Mouse (Mus musculus) C2C12 (cell line): ENCODE results near the gene Zbtb42. TPM values are rescaled to one million over a fixed set of nuclear protein-coding genes. Genes with fewer than 3 reads are reported as not detected.

Source experiments
- H3K27me3 ChIP-seq: one replicate; pipeline ENCODE4 v1.6.1; 2011; ENCODE audit not compliant: control insufficient read depth, insufficient read depth, insufficient read length
- H3K36me3 ChIP-seq: one replicate; pipeline ENCODE4 v1.6.1; 2011; ENCODE audit not compliant: control insufficient read depth, insufficient read depth
- H3K4me3 ChIP-seq: one replicate; pipeline ENCODE4 v1.5.1; 2011; ENCODE audit warnings: mild to moderate bottlenecking, control low read depth; ENCODE audit not compliant: poor library complexity, insufficient read depth, severe bottlenecking
- H3K79me2 ChIP-seq: one replicate; pipeline ENCODE4 v1.6.1; 2011; ENCODE audit not compliant: control insufficient read depth, insufficient read depth
- H3K79me3 ChIP-seq: one replicate; pipeline ENCODE4 v1.6.1; 2011; ENCODE audit warnings: low read depth, control low read depth
- H3ac ChIP-seq: one replicate; pipeline ENCODE3; 2011; ENCODE audit warnings: low read depth; ENCODE audit not compliant: control insufficient read depth, insufficient read length
- CEBPB ChIP-seq: IDR thresholded peaks from one replicate; pipeline ENCODE4 v1.6.1; 2011; ENCODE audit warnings: low read depth, mild to moderate bottlenecking, control low read depth, moderate library complexity
- CTCF ChIP-seq: IDR thresholded peaks from one replicate; pipeline ENCODE4 v1.5.1; 2011; ENCODE audit not compliant: control insufficient read depth, insufficient read depth, insufficient read length
- FOSL1 ChIP-seq: IDR thresholded peaks from one replicate; pipeline ENCODE4 v1.8.0; 2011; ENCODE audit warnings: mild to moderate bottlenecking, low read length; ENCODE audit not compliant: poor library complexity, insufficient read depth, severe bottlenecking
- MAX ChIP-seq: IDR thresholded peaks from one replicate; pipeline ENCODE4 v1.6.1; 2011; ENCODE audit warnings: mild to moderate bottlenecking, control low read depth
- MYOD1 ChIP-seq: IDR thresholded peaks from one replicate; pipeline ENCODE4 v1.6.1; 2011; ENCODE audit warnings: low read depth; ENCODE audit not compliant: control insufficient read depth, insufficient read length
- MYOG ChIP-seq: IDR thresholded peaks from one replicate; pipeline ENCODE4 v1.6.1; 2011; ENCODE audit not compliant: control insufficient read depth, insufficient read length; ENCODE audit errors: extremely low read depth
- USF1 ChIP-seq: IDR thresholded peaks from one replicate; pipeline ENCODE4 v1.6.1; 2011; ENCODE audit warnings: low read depth, mild to moderate bottlenecking, control low read depth, moderate library complexity
- polyA plus RNA-seq: library from polyadenylated mRNA; unstranded; fragments of >200 nt; fragmentation: generic; extraction: Trizol; gene quantifications from one replicate; pipeline ENCODE4 v1.2.1, GENCODE M21; 2012; ENCODE audit warnings: missing spikeins

Gene Zbtb42
- polyA plus RNA-seq, 1 experiment, result 4.2 TPM

DNA sequence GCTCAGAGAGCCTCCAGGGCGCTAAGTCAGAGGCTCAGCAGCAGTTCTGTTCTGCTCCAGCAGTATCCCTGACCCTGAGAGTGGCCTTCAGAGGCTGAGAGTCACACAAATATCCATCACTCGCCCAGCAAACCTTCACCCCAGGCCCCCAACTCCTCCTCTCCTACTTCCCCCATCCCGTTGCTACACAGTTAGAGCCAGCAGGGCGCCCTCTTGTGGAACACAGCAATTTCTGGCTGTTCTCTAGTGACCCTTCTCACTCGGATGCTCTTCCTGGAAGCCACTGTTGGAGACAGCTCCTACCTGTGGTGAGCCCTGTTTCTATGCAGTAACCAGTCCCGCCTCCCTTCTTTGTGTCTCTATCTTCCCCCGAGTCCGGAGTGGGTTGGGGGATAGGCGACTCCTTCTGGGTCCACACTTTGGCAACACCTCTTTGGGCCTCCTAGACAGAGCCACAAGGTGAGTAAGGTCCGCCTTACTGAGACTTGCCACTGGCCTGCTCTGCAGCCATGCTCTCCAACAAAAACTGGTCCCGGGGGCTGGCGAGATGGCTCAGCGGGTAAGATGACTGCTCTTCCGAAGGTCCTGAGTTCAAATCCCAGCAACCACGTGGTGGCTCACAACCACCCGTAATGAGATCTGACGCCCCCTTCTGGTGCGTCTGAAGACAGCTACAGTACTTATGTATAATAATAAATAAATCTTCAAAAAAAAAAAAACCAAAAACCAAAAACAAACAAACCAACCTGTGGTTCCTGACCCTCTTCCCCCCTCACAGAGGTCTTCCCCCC is 3.2 kb upstream of the Zbtb42 start:
- no peaks in the 10 kb centered on the region for H3K27me3 ChIP-seq
- H3ac ChIP-seq, result no peak overlapping the region
- H3K4me3 ChIP-seq, result no peak overlapping the region
- H3K79me3 ChIP-seq, result peaks cover 29% of the 10 kb centered on the region
- H3K79me2 ChIP-seq, result peaks cover 35% of the 10 kb centered on the region
- TF ChIP-seq MYOD1 (no peak), CTCF (peak; percentile 60), MYOG (no peak)
- peaks cover 15% of the 10 kb centered on the region for H3K36me3 ChIP-seq

DNA sequence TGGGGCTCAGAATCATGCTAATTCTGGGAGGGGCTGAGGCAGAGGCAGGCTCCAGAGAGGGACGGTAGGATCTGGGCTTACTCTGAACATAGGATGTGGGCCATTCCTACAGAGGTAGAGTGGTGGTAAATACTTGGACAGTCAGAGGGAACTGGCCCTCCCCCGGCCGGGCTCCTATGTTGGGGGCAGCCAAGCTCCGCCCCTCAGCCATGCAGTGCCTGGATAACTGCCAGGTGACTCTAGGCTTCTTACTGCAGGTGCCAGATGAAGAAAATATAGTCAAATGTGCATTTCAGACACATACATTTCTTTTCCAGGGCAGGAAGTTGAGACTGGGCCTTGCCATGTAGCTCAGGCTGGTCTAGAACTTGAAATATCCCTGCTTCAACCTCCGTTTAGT is 1.6 kb upstream of the Zbtb42 start:
- Histone ChIP-seq H3K36me3 (no peaks in the 10 kb centered on the region), H3K79me3 (peaks cover 14% of the 10 kb centered on the region), H3ac (no peak overlapping the region), H3K4me3 (no peak overlapping the region), H3K79me2 (peaks cover 19% of the 10 kb centered on the region), H3K27me3 (no peaks in the 10 kb centered on the region)
- TF ChIP-seq MYOD1 (no peak), FOSL1 (no peak), CTCF (no peak), CEBPB (no peak)

DNA sequence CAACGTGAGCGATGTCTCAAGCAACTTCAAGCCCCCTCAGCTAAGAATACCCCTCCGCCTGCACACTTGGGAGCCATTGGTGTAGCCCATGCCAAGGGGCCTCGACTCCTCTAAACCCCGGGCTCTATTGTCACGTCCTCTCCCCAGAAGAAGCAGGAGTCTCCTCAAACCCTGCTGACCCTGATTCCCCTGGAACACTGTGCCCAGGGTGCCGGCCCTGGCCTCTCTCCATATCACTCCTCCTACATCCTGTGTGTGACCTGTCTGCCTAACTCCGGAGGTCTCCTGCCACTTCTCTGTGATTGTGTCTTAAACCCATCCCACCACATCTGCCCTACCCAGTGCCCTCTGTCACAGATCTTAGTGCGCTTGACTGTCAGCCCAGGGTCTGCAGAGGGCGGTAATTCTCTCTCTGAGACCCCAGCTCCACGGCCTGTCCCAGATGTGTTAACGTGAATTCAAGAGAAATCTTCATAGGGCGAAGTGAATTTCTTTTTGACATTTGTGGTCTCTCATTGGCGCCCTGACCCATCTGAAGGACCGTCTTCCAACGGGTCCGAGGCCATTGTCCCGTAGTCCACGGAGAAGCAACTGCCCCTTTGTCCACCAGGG is 579 bp upstream of the Zbtb42 start:
- no peaks in the 10 kb centered on the region for H3K27me3 ChIP-seq
- H3ac ChIP-seq, result peak overlapping the region; percentile 43
- peaks cover 9% of the 10 kb centered on the region for H3K79me2 ChIP-seq
- no peaks in the 10 kb centered on the region for H3K36me3 ChIP-seq
- H3K79me3 ChIP-seq, result peaks cover 4% of the 10 kb centered on the region
- no peak for TF ChIP-seq FOSL1
- no peak for TF ChIP-seq MYOG
- no peak for TF ChIP-seq CEBPB
- TF ChIP-seq MYOD1, result no peak
- TF ChIP-seq MAX, result no peak
- no peak for TF ChIP-seq USF1
- TF ChIP-seq CTCF, result no peak
- no peak overlapping the region for H3K4me3 ChIP-seq

DNA sequence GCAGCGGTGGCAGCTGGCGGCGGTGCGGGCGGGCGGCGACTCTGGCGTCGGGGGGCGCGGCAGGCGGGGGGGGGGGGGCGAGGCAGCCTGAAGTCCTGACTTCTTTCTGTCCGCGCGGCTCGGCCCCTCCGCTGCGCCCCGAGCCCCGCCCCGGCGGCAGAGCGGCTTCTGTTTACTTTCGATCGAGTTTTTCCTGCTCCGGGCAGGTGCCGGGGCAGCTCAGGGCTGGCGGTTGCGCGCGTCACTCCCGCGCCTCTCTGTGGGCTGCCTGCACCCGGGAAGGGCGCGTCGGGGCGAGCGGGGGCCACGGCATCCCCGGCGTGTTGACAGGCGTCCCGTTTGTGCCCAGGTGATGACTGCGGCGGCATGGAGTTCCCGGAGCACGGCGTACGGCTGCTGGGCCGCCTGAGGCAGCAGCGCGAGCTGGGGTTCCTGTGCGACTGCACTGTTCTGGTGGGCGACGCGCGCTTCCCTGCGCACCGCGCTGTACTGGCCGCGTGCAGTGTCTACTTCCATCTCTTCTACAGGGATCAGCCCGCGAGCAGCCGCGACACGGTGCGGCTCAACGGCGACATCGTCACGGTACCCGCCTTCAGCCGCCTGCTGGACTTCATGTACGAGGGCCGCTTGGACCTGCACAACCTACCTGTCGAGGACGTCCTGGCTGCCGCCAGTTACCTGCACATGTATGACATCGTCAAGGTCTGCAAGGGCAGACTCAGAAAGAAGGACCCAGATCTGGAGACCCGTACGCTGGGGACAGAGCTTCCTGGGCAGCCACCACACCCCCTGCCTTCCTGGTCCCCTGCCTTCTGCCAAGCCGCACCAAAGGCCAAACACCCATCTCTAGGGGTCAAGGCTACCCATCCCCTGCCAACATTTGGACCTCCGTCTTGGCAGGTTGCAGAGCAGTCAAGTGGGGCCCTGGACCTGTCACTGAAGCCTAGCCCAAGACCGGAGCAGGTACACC is 684 bp downstream of the Zbtb42 start:
- no peaks in the 10 kb centered on the region for H3K27me3 ChIP-seq
- TF ChIP-seq USF1, result no peak
- no peak for TF ChIP-seq CTCF
- TF ChIP-seq MYOG, result no peak
- no peak for TF ChIP-seq MYOD1

DNA sequence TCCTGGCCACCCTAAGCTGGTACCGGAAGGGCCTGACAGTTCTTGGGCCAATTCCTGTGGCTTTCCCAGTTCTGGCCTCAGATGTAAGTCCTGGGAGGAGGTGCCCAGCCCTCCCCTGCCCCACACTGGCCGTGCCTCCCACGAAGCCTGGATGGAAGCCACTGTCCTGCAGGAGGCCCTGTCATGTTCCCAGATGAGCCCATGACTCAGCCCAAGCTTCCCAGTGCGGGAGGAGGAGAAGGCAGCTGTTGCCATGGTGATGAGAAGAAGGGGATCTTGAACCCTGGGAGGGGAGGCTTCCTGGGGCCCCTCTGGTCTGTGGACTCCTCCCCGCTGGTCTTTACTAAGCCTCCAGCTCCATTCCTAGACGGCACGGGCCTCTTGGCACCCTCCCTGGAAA is 4.7 kb downstream of the Zbtb42 start:
- H3ac ChIP-seq, result no peak overlapping the region
- no peaks in the 10 kb centered on the region for H3K36me3 ChIP-seq
- TF ChIP-seq CEBPB (no peak), CTCF (no peak), USF1 (no peak), FOSL1 (no peak), MAX (no peak), MYOG (no peak), MYOD1 (no peak)
- H3K27me3 ChIP-seq, result no peaks in the 10 kb centered on the region
- no peaks in the 10 kb centered on the region for H3K79me3 ChIP-seq
- no peaks in the 10 kb centered on the region for H3K79me2 ChIP-seq
- H3K4me3 ChIP-seq, result no peak overlapping the region

More for the DNA sequence above, 684 bp downstream of the Zbtb42 start:
- H3ac ChIP-seq, result peak overlapping the region; percentile 87
- peak overlapping the region; percentile 37 for H3K4me3 ChIP-seq
- no peaks in the 10 kb centered on the region for H3K36me3 ChIP-seq
- no peaks in the 10 kb centered on the region for H3K79me2 ChIP-seq
- H3K79me3 ChIP-seq, result no peaks in the 10 kb centered on the region
